Mouse (Mus musculus): Measurements from ENCODE around the gene Tor1b. TPM values are rescaled to one million over a fixed set of nuclear protein-coding genes. Genes with fewer than 3 reads are reported as not detected.
A peak's percentile ranks its signal among the peaks of the same experiment; 100 is the strongest.
"Not testable (repeated sequence)": the region's sequence is repeated elsewhere in the genome, so short reads cannot be mapped to it uniquely, and the experiment has no call there.

Gene Tor1b
- polyA plus RNA-seq, 1 experiment from 2014 or later: 18.3 TPM

DNA sequence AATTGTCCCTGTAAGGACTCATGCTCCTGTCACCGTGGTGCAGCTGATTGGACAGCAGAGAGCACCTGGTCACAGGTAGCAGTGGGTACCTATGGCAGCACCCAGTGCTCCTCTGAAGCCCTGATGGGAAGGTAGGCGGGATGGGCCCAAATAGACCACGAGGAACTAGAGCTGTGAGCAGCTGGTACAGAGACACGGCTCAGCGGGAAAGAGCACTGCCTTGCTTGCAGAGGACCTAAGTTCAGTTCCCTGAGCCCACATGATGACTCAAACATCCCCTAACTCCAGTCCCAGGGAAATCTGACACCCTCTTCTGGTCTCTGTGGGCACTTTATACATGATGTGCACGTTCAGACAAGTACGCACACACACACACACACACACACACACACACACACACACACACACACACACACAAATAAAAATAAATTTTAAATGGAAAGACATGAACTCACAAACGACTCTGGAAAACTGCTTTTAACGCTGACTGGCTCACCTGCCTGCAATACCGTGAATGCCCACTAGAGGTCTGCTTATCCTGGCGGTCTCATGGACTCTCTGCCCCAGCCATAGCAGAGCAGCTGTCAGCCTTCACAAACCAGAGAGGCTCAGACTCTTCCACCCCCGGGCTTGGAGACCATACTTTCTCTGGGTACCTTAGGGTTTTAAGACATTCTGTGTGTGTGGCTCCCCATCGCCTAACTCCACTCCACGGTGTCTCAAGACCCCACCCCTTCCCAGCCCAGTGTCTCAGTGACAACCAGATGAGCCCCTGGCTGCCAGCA lies 24.7 kb upstream of the Tor1b start:
- Histone ChIP-seq H3K36me3 (ENCODE audit: control insufficient read depth, insufficient read depth, low read length) (no peaks in the 10 kb centered on the region), H3K9ac (ENCODE audit: low read depth, low read length) (no peak overlapping the region), H3K27me3 (ENCODE audit: control insufficient read depth, insufficient read depth, low read depth, low read length) (no peaks in the 10 kb centered on the region), H3K4me1 (ENCODE audit: control insufficient read depth, insufficient read depth, low read length) (peaks cover 7% of the 10 kb centered on the region), H3K4me2 (ENCODE audit: low read length) (no peak overlapping the region), H3K27ac (ENCODE audit: low read length) (no peak overlapping the region; the same call in 1 of the 2 replicates), H3K4me3 (ENCODE audit: low read depth, low read length) (no peak overlapping the region), H3K9me3 (replicated peaks; ENCODE audit: control insufficient read depth, low read length, poor library complexity, severe bottlenecking) (no peaks in the 10 kb centered on the region)
- no peak for ATAC-seq
- 23% methylated on average over 14 of the region's 14 CpGs for WGBS

DNA sequence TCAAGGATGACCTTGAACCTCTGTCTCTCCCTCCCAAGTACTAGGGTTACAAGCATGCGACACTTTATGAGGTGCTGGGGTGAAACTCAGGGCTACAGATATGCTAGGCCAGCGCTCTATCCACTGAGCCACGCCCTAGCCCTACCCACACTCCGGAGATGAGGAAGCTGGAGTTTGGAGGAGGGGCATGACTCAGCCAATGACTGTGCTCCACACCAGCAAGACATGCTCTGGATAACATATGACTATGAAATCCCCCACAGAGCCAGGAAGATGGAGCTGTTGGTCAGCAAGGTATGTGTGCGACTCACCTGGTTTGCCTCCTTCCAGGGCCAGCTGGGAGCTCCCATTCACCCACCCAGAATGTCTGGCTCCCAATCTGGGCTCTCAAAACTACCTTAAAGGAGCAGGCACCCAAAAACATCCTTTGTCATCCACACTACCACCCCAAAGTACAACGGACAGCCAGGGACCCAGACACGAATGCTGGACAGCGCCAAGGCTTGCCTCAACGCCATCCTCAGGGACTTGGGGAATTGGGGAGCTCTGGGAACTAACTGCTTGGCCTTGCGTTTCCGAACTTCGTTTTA lies 23.8 kb upstream of the Tor1b start:
- H3K27me3 ChIP-seq (ENCODE audit: control insufficient read depth, insufficient read depth, low read depth, low read length): no peaks in the 10 kb centered on the region
- 0 out of 2 replicates have a peak, but pooled peaks have one; percentile 40 for ATAC-seq
- no peaks in the 10 kb centered on the region for H3K36me3 ChIP-seq (ENCODE audit: control insufficient read depth, insufficient read depth, low read length)
- peak overlapping the region; percentile 83 for H3K4me2 ChIP-seq (ENCODE audit: low read length)
- no peaks in the 10 kb centered on the region for H3K9me3 ChIP-seq (replicated peaks; ENCODE audit: control insufficient read depth, low read length, poor library complexity, severe bottlenecking)
- H3K9ac ChIP-seq (ENCODE audit: low read depth, low read length): peak overlapping the region; percentile 72; the same call in 1 of the 2 replicates
- peak overlapping the region; percentile 37 for H3K4me3 ChIP-seq (ENCODE audit: low read depth, low read length)
- WGBS: 33% methylated on average over 12 of the region's 12 CpGs
- peaks cover 7% of the 10 kb centered on the region for H3K4me1 ChIP-seq (ENCODE audit: control insufficient read depth, insufficient read depth, low read length)
- peak overlapping the region; percentile 71 for H3K27ac ChIP-seq (ENCODE audit: low read length)

DNA sequence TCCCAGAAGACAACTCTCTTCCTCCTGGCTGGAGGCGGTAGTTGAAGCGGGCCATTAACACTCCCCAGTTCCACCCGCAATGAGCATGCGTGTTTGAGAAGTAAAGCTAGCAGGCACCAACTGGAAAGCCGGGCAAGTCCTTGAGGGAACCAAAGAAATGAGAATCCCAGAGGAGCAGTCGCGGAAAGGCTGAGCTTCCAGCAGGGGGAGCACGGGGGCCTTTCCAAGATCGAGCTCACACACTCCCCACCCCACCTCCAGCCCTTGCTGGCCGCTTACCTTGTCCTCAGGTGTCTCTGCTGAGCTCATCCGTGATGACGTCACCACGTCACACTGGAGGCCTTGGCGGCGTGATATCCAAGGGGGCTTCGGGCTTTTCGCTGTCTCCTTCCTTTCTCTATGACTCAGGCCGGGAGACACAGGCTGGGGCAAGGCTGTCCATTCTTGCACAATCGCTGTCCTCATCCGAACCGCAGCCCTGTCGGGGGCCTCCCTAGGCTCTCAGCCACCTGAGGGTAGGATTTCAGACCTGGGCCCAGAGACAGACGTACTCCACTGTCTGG lies 23.2 kb upstream of the Tor1b start, which contains the start of gene Ptges:
TSS of gene Ptges (minus strand) at position 381 of the 563 bp plus-strand sequence.
- Histone ChIP-seq H3K9ac (ENCODE audit: low read depth, low read length) (peak within 1 kb of the TSS; percentile 72), H3K9me3 (replicated peaks; ENCODE audit: control insufficient read depth, low read length, poor library complexity, severe bottlenecking) (no peaks in the 10 kb centered on the region), H3K36me3 (ENCODE audit: control insufficient read depth, insufficient read depth, low read length) (no peaks in the 10 kb centered on the region), H3K4me2 (ENCODE audit: low read length) (peak within 1 kb of the TSS; percentile 83), H3K4me1 (ENCODE audit: control insufficient read depth, insufficient read depth, low read length) (peaks cover 7% of the 10 kb centered on the region), H3K4me3 (ENCODE audit: low read depth, low read length) (peak within 1 kb of the TSS; percentile 37), H3K27me3 (ENCODE audit: control insufficient read depth, insufficient read depth, low read depth, low read length) (no peaks in the 10 kb centered on the region), H3K27ac (ENCODE audit: low read length) (peak within 1 kb of the TSS; percentile 71)
- 2% methylated on average over 23 of the region's 23 CpGs for WGBS
- peak; percentile 82 for ATAC-seq

DNA sequence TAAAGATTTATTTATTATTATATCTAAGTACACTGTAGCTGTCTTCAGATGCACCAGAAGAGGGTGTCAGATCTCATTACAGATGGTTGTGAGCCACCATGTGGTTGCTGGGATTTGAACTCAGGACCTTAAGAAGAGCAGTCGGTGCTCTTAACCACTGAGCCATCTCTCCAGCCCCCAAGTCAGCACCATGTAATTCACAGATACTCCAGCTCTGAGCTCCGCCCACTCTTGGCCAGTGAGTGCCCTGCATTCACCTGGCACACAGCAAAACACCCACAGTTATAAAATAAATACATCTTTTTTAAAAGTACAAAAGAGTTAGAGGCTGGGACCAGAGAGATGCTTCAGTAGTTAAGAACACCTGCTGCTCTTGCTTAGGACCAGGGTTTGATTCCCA lies 21.9 kb upstream of the Tor1b start:
- not testable (repeated sequence) for ATAC-seq; H3K36me3 ChIP-seq (ENCODE audit: control insufficient read depth, insufficient read depth, low read length); H3K4me2 ChIP-seq (ENCODE audit: low read length); H3K4me3 ChIP-seq (ENCODE audit: low read depth, low read length); H3K27ac ChIP-seq (ENCODE audit: low read length); H3K9me3 ChIP-seq (replicated peaks; ENCODE audit: control insufficient read depth, low read length, poor library complexity, severe bottlenecking); H3K4me1 ChIP-seq (ENCODE audit: control insufficient read depth, insufficient read depth, low read length); H3K9ac ChIP-seq (ENCODE audit: low read depth, low read length); H3K27me3 ChIP-seq (ENCODE audit: control insufficient read depth, insufficient read depth, low read depth, low read length)
- WGBS: 90% methylated on average over 2 of the region's 2 CpGs

DNA sequence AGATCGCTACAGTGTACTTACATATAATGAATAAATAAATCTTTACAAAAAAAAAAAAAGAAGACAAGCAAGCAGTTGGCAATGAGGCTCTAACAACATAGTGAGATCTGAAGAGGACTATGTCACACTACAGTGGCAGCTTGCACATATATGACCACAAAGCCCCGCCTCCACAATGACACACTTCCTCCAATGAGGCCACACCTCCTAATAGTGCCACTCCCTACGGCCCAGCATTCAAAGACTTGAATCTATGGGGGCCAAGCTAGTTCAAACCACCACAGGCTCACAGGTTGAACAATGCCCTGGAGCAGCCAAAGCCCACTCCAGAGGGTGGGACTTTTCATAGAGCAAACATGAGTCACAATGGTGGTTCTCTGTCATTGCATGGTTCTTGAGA lies 20.8 kb upstream of the Tor1b start:
- Histone ChIP-seq H3K4me1 (ENCODE audit: control insufficient read depth, insufficient read depth, low read length) (peaks cover 7% of the 10 kb centered on the region), H3K27me3 (ENCODE audit: control insufficient read depth, insufficient read depth, low read depth, low read length) (no peaks in the 10 kb centered on the region), H3K36me3 (ENCODE audit: control insufficient read depth, insufficient read depth, low read length) (no peaks in the 10 kb centered on the region), H3K4me2 (ENCODE audit: low read length) (no peak overlapping the region), H3K27ac (ENCODE audit: low read length) (no peak overlapping the region), H3K4me3 (ENCODE audit: low read depth, low read length) (no peak overlapping the region), H3K9ac (ENCODE audit: low read depth, low read length) (no peak overlapping the region), H3K9me3 (replicated peaks; ENCODE audit: control insufficient read depth, low read length, poor library complexity, severe bottlenecking) (no peaks in the 10 kb centered on the region)
- 82% methylated on average over 3 of the region's 3 CpGs for WGBS
- ATAC-seq: no peak

DNA sequence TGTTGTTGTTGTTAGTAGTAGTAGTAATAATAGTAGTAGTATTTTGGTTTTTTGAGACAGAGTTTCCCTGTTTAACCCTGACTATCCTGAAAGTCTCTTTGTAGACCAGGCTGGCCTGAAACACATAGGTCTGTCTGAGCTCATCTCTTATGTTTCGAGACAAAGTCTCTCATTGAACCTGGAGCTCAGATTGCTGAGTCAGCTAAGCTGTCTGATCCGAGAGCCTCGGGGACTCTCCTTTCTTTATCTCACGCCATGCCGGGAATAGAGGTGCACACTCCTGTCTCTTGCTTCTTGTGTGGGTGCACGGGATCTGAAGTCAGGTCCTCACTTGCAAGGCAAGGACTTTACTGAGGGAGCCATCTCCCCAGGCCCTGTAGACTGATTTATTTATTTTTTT lies 19.7 kb upstream of the Tor1b start:
- Histone ChIP-seq H3K36me3 (ENCODE audit: control insufficient read depth, insufficient read depth, low read length) (no peaks in the 10 kb centered on the region), H3K4me2 (ENCODE audit: low read length) (no peak overlapping the region), H3K27me3 (ENCODE audit: control insufficient read depth, insufficient read depth, low read depth, low read length) (no peaks in the 10 kb centered on the region), H3K4me3 (ENCODE audit: low read depth, low read length) (no peak overlapping the region), H3K4me1 (ENCODE audit: control insufficient read depth, insufficient read depth, low read length) (peaks cover 7% of the 10 kb centered on the region), H3K9me3 (replicated peaks; ENCODE audit: control insufficient read depth, low read length, poor library complexity, severe bottlenecking) (no peaks in the 10 kb centered on the region), H3K9ac (ENCODE audit: low read depth, low read length) (no peak overlapping the region), H3K27ac (ENCODE audit: low read length) (no peak overlapping the region)
- WGBS: 48% methylated on average over 6 of the region's 6 CpGs
- ATAC-seq: no peak

DNA sequence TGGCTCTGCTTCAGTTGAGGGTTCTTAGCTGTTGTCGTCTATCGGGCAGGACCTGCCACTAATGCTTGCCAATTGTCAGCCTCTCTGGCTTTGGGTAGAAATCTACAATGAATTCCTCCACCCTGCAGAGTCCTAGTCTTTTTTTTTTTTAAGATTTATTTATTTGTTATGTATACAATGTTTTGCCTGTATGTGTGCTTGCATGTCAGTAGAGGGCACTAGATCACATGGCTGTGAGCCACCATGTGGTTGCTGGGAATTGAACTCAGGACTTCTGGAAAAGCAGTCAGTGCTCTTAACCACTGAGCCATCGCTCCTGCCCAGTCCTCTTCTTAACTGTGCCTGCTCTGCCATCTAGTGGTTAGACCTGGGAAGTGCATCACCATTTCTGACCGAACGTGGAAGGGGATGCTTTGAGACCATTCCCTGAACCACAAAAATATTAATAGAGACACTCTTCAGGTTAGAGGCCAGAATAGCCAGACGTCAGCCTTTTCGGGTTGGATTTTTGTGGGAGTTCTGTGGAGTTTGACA lies 18.8 kb upstream of the Tor1b start:
- Histone ChIP-seq H3K27ac (ENCODE audit: low read length) (no peak overlapping the region), H3K9ac (ENCODE audit: low read depth, low read length) (no peak overlapping the region), H3K9me3 (replicated peaks; ENCODE audit: control insufficient read depth, low read length, poor library complexity, severe bottlenecking) (no peaks in the 10 kb centered on the region), H3K36me3 (ENCODE audit: control insufficient read depth, insufficient read depth, low read length) (no peaks in the 10 kb centered on the region), H3K4me1 (ENCODE audit: control insufficient read depth, insufficient read depth, low read length) (peaks cover 7% of the 10 kb centered on the region), H3K4me3 (ENCODE audit: low read depth, low read length) (no peak overlapping the region), H3K27me3 (ENCODE audit: control insufficient read depth, insufficient read depth, low read depth, low read length) (no peaks in the 10 kb centered on the region), H3K4me2 (ENCODE audit: low read length) (no peak overlapping the region)
- no peak for ATAC-seq
- 23% methylated on average over 7 of the region's 7 CpGs for WGBS

DNA sequence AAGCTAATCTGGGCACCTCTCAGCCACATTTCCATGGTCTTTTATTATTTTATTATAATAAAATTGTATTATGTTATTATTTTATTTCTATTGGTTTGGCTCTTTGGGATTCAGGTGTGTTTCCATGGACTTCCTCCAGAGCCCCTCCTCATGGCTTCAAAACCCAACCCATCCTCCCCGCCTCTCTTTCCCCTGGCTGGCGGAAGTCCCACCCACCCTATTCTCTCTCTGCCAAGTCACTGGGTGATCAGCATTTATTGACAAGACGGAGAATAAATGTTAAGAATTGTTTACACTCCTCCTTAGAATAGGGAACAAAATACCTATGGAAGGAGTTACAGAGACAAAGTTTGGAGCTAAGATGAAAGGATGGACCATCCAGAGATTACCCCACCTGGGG lies 16.0 kb upstream of the Tor1b start:
- Histone ChIP-seq H3K9me3 (replicated peaks; ENCODE audit: control insufficient read depth, low read length, poor library complexity, severe bottlenecking) (no peaks in the 10 kb centered on the region), H3K27me3 (ENCODE audit: control insufficient read depth, insufficient read depth, low read depth, low read length) (no peaks in the 10 kb centered on the region), H3K9ac (ENCODE audit: low read depth, low read length) (no peak overlapping the region), H3K4me2 (ENCODE audit: low read length) (no peak overlapping the region), H3K4me1 (ENCODE audit: control insufficient read depth, insufficient read depth, low read length) (no peaks in the 10 kb centered on the region), H3K36me3 (ENCODE audit: control insufficient read depth, insufficient read depth, low read length) (no peaks in the 10 kb centered on the region), H3K27ac (ENCODE audit: low read length) (no peak overlapping the region), H3K4me3 (ENCODE audit: low read depth, low read length) (no peak overlapping the region)
- WGBS: 68% methylated on average over 3 of the region's 3 CpGs
- no peak for ATAC-seq

DNA sequence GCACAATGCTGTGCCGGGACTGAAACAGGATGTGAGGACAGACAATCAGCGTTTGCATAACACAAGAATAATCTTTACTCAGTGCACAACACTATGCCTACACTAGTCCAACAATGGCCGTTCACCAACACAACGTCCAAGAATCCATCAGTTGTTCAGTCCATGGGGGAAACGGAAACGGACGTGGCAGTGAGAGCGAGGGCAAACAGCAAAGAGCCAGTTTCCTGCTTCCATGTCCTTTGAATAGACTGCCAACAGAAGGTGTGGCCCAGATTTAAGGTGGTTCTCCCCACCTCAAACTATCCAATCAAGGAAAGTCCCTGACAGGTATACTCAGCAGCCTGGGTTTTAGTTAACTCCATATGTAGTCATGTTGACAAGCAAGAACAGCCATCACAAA lies 15.0 kb upstream of the Tor1b start:
- H3K27me3 ChIP-seq (ENCODE audit: control insufficient read depth, insufficient read depth, low read depth, low read length): no peaks in the 10 kb centered on the region
- no peaks in the 10 kb centered on the region for H3K36me3 ChIP-seq (ENCODE audit: control insufficient read depth, insufficient read depth, low read length)
- H3K27ac ChIP-seq (ENCODE audit: low read length): no peak overlapping the region
- H3K4me1 ChIP-seq (ENCODE audit: control insufficient read depth, insufficient read depth, low read length): no peaks in the 10 kb centered on the region
- no peak overlapping the region for H3K4me2 ChIP-seq (ENCODE audit: low read length)
- no peak overlapping the region for H3K4me3 ChIP-seq (ENCODE audit: low read depth, low read length)
- WGBS: 86% methylated on average over 8 of the region's 8 CpGs
- no peak for ATAC-seq
- no peaks in the 10 kb centered on the region for H3K9me3 ChIP-seq (replicated peaks; ENCODE audit: control insufficient read depth, low read length, poor library complexity, severe bottlenecking)
- H3K9ac ChIP-seq (ENCODE audit: low read depth, low read length): no peak overlapping the region

All from midbrain, embryonic 16.5 days (tissue).